1 mouse cellular context compared by ENCODE assay signal in the genomic region with DNA sequence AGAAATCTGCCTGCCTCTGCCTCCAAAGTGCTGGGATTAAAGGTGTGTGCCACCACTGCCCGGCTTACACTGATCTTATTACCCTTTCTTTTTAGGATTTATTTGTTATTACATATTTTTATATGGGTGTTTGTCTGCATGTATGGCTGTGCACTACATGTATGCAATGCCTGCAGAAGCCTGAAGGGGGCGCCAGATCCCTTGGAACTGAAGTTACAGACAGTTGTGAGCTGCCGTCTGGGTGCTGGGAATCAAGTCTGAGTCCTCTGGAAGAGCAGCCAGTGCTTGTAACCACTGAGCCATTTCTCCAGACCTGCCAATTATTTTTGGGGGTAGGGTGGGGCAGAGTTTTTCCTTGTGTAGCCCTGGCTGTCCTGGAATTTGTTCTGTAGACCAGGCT.
TF ChIP-seq lines count a peak whose summit lies in the region.

No protein-coding gene starts in this region.

TF ChIP-seq in MEL, 35 proteins besides CTCF, POLR2A, EP300 and RAD21:
- TF ChIP-seq POLR2AphosphoS2 (IDR thresholded peaks at IDR 0.05; ENCODE audit: low read length) (no peak), TAL1 (IDR thresholded peaks at IDR 0.05; ENCODE audit: low read length) (no peak), CHD2 (IDR thresholded peaks at IDR 0.05; ENCODE audit: low read length) (no peak), E2F4 (IDR thresholded peaks at IDR 0.05; ENCODE audit: borderline replicate concordance, low read depth, low read length) (no peak), USF2 (IDR thresholded peaks at IDR 0.05; ENCODE audit: borderline replicate concordance in 1 of 2, insufficient read depth in 1 of 2, low read depth in 1 of 2, low read length in 2 of 2) (no peak), MXI1 (IDR thresholded peaks at IDR 0.05; ENCODE audit: low read depth, low read length) (no peak), MAX (IDR thresholded peaks at IDR 0.05; ENCODE audit: low read length) (no peak), MYC (IDR thresholded peaks at IDR 0.05; ENCODE audit: low read depth, low read length) (no peak), SMC3 (IDR thresholded peaks at IDR 0.05; ENCODE audit: low read depth, low read length) (no peak), GATA1 (IDR thresholded peaks at IDR 0.05; ENCODE audit: low read depth, low read length) (no peak), TBP (IDR thresholded peaks at IDR 0.05; ENCODE audit: low read depth, low read length) (no peak), ZMIZ1 (IDR thresholded peaks at IDR 0.05; ENCODE audit: low read depth, low read length) (no peak), MAFK (IDR thresholded peaks at IDR 0.05; ENCODE audit: borderline replicate concordance, low read depth, low read length) (no peak), GABPA (IDR thresholded peaks at IDR 0.05; ENCODE audit: low read depth, low read length) (no peak), USF1 (IDR thresholded peaks at IDR 0.05; ENCODE audit: low read depth, low read length) (no peak), MAZ (IDR thresholded peaks at IDR 0.05; ENCODE audit: low read depth, low read length) (no peak), BHLHE40 (IDR thresholded peaks at IDR 0.05; ENCODE audit: borderline replicate concordance, low read depth, low read length) (no peak)
